Comparison of ENCODE assay signal across 9 mouse cellular contexts in genomic region chr5:147306638-147307397, GRCm38 (mm10). TPM values are rescaled to one million over a fixed set of nuclear protein-coding genes. Genes with fewer than 3 reads are reported as not detected.
A peak's percentile ranks its signal among the peaks of the same experiment; 100 is the strongest.
DNase-seq lines count a peak whose midpoint lies in the region; ATAC-seq and TF ChIP-seq lines count a peak whose summit lies in the region.
"Had no signal": no experiment of that assay in that cellular context is flagged by ENCODE, and none has a peak within 500 bp of the region (broad histone marks: within the 10 kb centered on the region; RNA-seq: fewer than 3 reads in every experiment).

Gene Cdx2, minus strand, starts transcription at chr5:147307270.

- H3K9ac ChIP-seq in kidney, embryonic 14.5 days (ENCODE audit: low read depth, low read length), result 0 out of 2 replicates have a peak within 1 kb of the TSS, but pooled peaks have one; percentile 28
- H3K9ac ChIP-seq in intestine, postnatal 0 days (ENCODE audit: low read depth, low read length), result peak within 1 kb of the TSS; percentile 94
- no peak within 1 kb of the TSS for H3K9ac ChIP-seq in neural tube, embryonic 12.5 days

- H3K4me3 ChIP-seq in kidney, embryonic 14.5 days (ENCODE audit: low read length), result peak within 1 kb of the TSS; percentile 22
- peak within 1 kb of the TSS; percentile 74 for H3K4me3 ChIP-seq in intestine, postnatal 0 days (ENCODE audit: low read depth, low read length)
- peak within 1 kb of the TSS; percentile 15; the same call in 1 of the 2 replicates for H3K4me3 ChIP-seq in neural tube, embryonic 12.5 days

- ATAC-seq in kidney, embryonic 14.5 days (ENCODE audit: low FRiP score, low TSS enrichment), result peak; percentile 26; the same call in 1 of the 2 replicates
- peak; percentile 93 for ATAC-seq in intestine, postnatal 0 days
- no peak for ATAC-seq in neural tube, embryonic 12.5 days (ENCODE audit: low FRiP score, low read depth)

- H3K4me2 ChIP-seq in kidney, embryonic 14.5 days (replicated peaks; ENCODE audit: low read depth, low read length), result peak within 1 kb of the TSS; percentile 2; the same call in 1 of the 2 replicates
- H3K4me2 ChIP-seq in intestine, postnatal 0 days (replicated peaks; ENCODE audit: low read depth), result peak within 1 kb of the TSS; percentile 69
- H3K4me2 ChIP-seq in neural tube, embryonic 12.5 days (replicated peaks), result peak within 1 kb of the TSS; percentile 33

- peaks cover 100% of the 10 kb centered on the region for H3K27me3 ChIP-seq in kidney, embryonic 14.5 days (ENCODE audit: control insufficient read depth, insufficient read depth, low read length)
- peaks cover 19% of the 10 kb centered on the region; the same call in 1 of the 2 replicates for H3K27me3 ChIP-seq in intestine, postnatal 0 days (replicated peaks; ENCODE audit: control insufficient read depth, insufficient read depth, low read length)
- peaks cover 99% of the 10 kb centered on the region for H3K27me3 ChIP-seq in neural tube, embryonic 12.5 days (replicated peaks)

- no peak; the same call in 1 of the 2 replicates for TF ChIP-seq CTCF in intestine, postnatal 0 days (IDR thresholded peaks at IDR 0.05; ENCODE audit: low read depth)

- under 1% methylated on average over 62 of the region's 63 CpGs for WGBS in kidney, embryonic 14.5 days
- under 1% methylated on average over 62 of the region's 63 CpGs for WGBS in intestine, postnatal 0 days
- under 1% methylated on average over 63 of the region's 63 CpGs for WGBS in neural tube, embryonic 12.5 days

- DNase-seq in kidney, postnatal 10 days, result no peak
- DNase-seq in embryo, embryonic 9.5 days (ENCODE audit: extremely low spot score), result peak; percentile 58
- no peak for DNase-seq in Muller cell, postnatal 12 days (ENCODE audit: inconsistent ontology term)
- no peak for DNase-seq in gastrocnemius, adult 8-10 months (ENCODE audit: low spot score in 2 of 2)
- no peak for DNase-seq in cerebellum, adult 18-20 months
- DNase-seq: heart, postnatal 4 days had no signal

- H3K9me3 ChIP-seq in kidney, embryonic 14.5 days (ENCODE audit: control insufficient read depth, low read length), result no peaks in the 10 kb centered on the region
- H3K9me3 ChIP-seq in intestine, postnatal 0 days (ENCODE audit: control insufficient read depth), result no peaks in the 10 kb centered on the region
- no peaks in the 10 kb centered on the region for H3K9me3 ChIP-seq in neural tube, embryonic 12.5 days

- H3K27ac ChIP-seq in kidney, embryonic 14.5 days (ENCODE audit: low read depth, low read length), result no peak within 1 kb of the TSS
- peak within 1 kb of the TSS; percentile 90 for H3K27ac ChIP-seq in intestine, postnatal 0 days (ENCODE audit: low read depth, low read length)
- H3K27ac ChIP-seq in neural tube, embryonic 12.5 days, result no peak within 1 kb of the TSS

- H3K36me3 ChIP-seq in kidney, embryonic 14.5 days (ENCODE audit: control insufficient read depth, insufficient read depth, low read length), result no peaks in the 10 kb centered on the region
- H3K36me3 ChIP-seq in intestine, postnatal 0 days (ENCODE audit: control insufficient read depth, insufficient read depth), result 0 out of 2 replicates have a peak, but pooled peaks cover under 1% of the 10 kb centered on the region
- H3K36me3 ChIP-seq in neural tube, embryonic 12.5 days, result no peaks in the 10 kb centered on the region

- no peaks in the 10 kb centered on the region for H3K4me1 ChIP-seq in kidney, embryonic 14.5 days (ENCODE audit: control insufficient read depth, insufficient read depth, low read length)
- no peaks in the 10 kb centered on the region for H3K4me1 ChIP-seq in intestine, postnatal 0 days (replicated peaks; ENCODE audit: control insufficient read depth, insufficient read depth, low read length)
- H3K4me1 ChIP-seq in neural tube, embryonic 12.5 days, result peaks cover 24% of the 10 kb centered on the region

RNA-seq across cellular contexts. Expression of gene Cdx2, which starts in this region (rescaled TPM):
- polyA plus RNA-seq in kidney, embryonic 14.5 days (2014; fragmentation: Nextera tagmentation; extraction: Ambion mirVana), result not detected in 2 replicates
- polyA plus RNA-seq in intestine, postnatal 0 days (2015; fragmentation: Nextera tagmentation; extraction: Ambion mirVana), result 35.0 and 38.9 TPM in 2 replicates
- not detected in 2 replicates for polyA plus RNA-seq in neural tube, embryonic 12.5 days (2016; fragmentation: Nextera tagmentation; extraction: Ambion mirVana)
- total RNA-seq in gastrocnemius, adult 8-10 months (2022), result not detected
- total RNA-seq: heart, postnatal 4 days had no signal

Comparison
In these comparisons a context has a peak if more than half of its experiments do, and no peak if none do; other contexts are left out.
1. RNA of gene Cdx2 (polyA plus RNA-seq): 35.0 to 38.9 TPM in intestine, postnatal 0 days; not detected in kidney, embryonic 14.5 days and not detected in neural tube, embryonic 12.5 days; every median in the first group is over 10 times any median in the second.
2. Peak in ATAC-seq, H3K4me3 ChIP-seq, H3K9ac ChIP-seq and H3K4me2 ChIP-seq in kidney, embryonic 14.5 days; RNA of the gene not detected or under 1 TPM.
3. H3K4me2 ChIP-seq: peak in every context shown above with its lines; median percentile 69 in intestine, postnatal 0 days; 33 in neural tube, embryonic 12.5 days; 2 in kidney, embryonic 14.5 days.
4. H3K4me3 ChIP-seq: peak in every context shown above with its lines; median percentile 74 in intestine, postnatal 0 days; 22 in kidney, embryonic 14.5 days; 15 in neural tube, embryonic 12.5 days.